Mouse (Mus musculus): ENCODE measurements around the gene Aldh1a3.

GRCm38 (mm10) chr7:66413093-66413492 lies 14.2 kb downstream of the Aldh1a3 start:
- TF ChIP-seq CTCF (conservative IDR thresholded peaks at IDR 0.05; ENCODE audit: insufficient read depth, insufficient read length, low read depth, low read length) (no peak), POLR2A (IDR thresholded peaks at IDR 0.05; ENCODE audit: low read depth, low read length) (no peak)

Measured in kidney, adult 2 months (tissue).